Mouse (Mus musculus): ENCODE data around the gene Ly6g. TPM values are rescaled to one million over a fixed set of nuclear protein-coding genes. Genes with fewer than 3 reads are reported as not detected.
"Not testable (repeated sequence)": the region's sequence is repeated elsewhere in the genome, so short reads cannot be mapped to it uniquely, and the experiment has no call there.

The Ly6g gene
- total and polyA plus RNA-seq, 3 experiments, result not detected

GRCm38 (mm10) chr15:75116525-75116924, 38.5 kb upstream of the Ly6g start:
- Histone ChIP-seq H3K4me3 (ENCODE audit: control insufficient read depth in 1 of 2, insufficient read depth in 1 of 2, low read depth in 2 of 2, low read length in 2 of 2) (no peak overlapping the region), H3K36me3 (ENCODE audit: control insufficient read depth in 1 of 2, insufficient read depth in 2 of 2, low read length in 2 of 2) (no peaks in the 10 kb centered on the region)
- TF ChIP-seq ZC3H11A (IDR thresholded peaks at IDR 0.05; ENCODE audit: low read depth, low read length) (no peak), CHD1 (IDR thresholded peaks at IDR 0.05; ENCODE audit: low read depth, low read length) (no peak), TCF12 (IDR thresholded peaks at IDR 0.05; ENCODE audit: low read depth, low read length) (no peak)

GRCm38 (mm10) chr15:75117481-75117880, 37.6 kb upstream of the Ly6g start:
- not testable (repeated sequence) for H3K27me3 ChIP-seq (ENCODE audit: control insufficient read depth in 1 of 2, insufficient read depth in 2 of 2, low read length in 2 of 2); H3K4me1 ChIP-seq (ENCODE audit: control insufficient read depth in 1 of 2, insufficient read depth in 2 of 2, low read length in 2 of 2); H3K4me3 ChIP-seq (ENCODE audit: control insufficient read depth in 1 of 2, insufficient read depth in 1 of 2, low read depth in 2 of 2, low read length in 2 of 2); H3K9ac ChIP-seq (ENCODE audit: control insufficient read depth, low read depth, low read length, poor library complexity, severe bottlenecking); H3K36me3 ChIP-seq (ENCODE audit: control insufficient read depth in 1 of 2, insufficient read depth in 2 of 2, low read length in 2 of 2); H3K9me3 ChIP-seq (replicated peaks; ENCODE audit: insufficient read depth, low read length); H3K27ac ChIP-seq (ENCODE audit: control insufficient read depth, low read depth, low read length); H3K79me2 ChIP-seq (ENCODE audit: control insufficient read depth, insufficient read depth, low read length, poor library complexity); DNase-seq (ENCODE audit: low read depth, low spot score)

More at GRCm38 (mm10) chr15:75116525-75116924, 38.5 kb upstream of the Ly6g start:
- H3K27ac ChIP-seq (ENCODE audit: control insufficient read depth, low read depth, low read length), result no peak overlapping the region
- no peak overlapping the region for H3K9ac ChIP-seq (ENCODE audit: control insufficient read depth, low read depth, low read length, poor library complexity, severe bottlenecking)
- no peaks in the 10 kb centered on the region for H3K4me1 ChIP-seq (ENCODE audit: control insufficient read depth in 1 of 2, insufficient read depth in 2 of 2, low read length in 2 of 2)
- no peak for DNase-seq (ENCODE audit: low read depth, low spot score)
- H3K27me3 ChIP-seq (ENCODE audit: control insufficient read depth in 1 of 2, insufficient read depth in 2 of 2, low read length in 2 of 2), result no peaks in the 10 kb centered on the region
- no peaks in the 10 kb centered on the region for H3K9me3 ChIP-seq (replicated peaks; ENCODE audit: insufficient read depth, low read length)
- H3K79me2 ChIP-seq (ENCODE audit: control insufficient read depth, insufficient read depth, low read length, poor library complexity), result no peaks in the 10 kb centered on the region

GRCm38 (mm10) chr15:75118742-75119141, 36.3 kb upstream of the Ly6g start:
- DNase-seq (ENCODE audit: low read depth, low spot score), result peak; percentile 31
- H3K4me1 ChIP-seq (ENCODE audit: control insufficient read depth in 1 of 2, insufficient read depth in 2 of 2, low read length in 2 of 2); H3K27me3 ChIP-seq (ENCODE audit: control insufficient read depth in 1 of 2, insufficient read depth in 2 of 2, low read length in 2 of 2); H3K9me3 ChIP-seq (replicated peaks; ENCODE audit: insufficient read depth, low read length); H3K27ac ChIP-seq (ENCODE audit: control insufficient read depth, low read depth, low read length); H3K36me3 ChIP-seq (ENCODE audit: control insufficient read depth in 1 of 2, insufficient read depth in 2 of 2, low read length in 2 of 2); H3K9ac ChIP-seq (ENCODE audit: control insufficient read depth, low read depth, low read length, poor library complexity, severe bottlenecking); H3K79me2 ChIP-seq (ENCODE audit: control insufficient read depth, insufficient read depth, low read length, poor library complexity); H3K4me3 ChIP-seq (ENCODE audit: control insufficient read depth in 1 of 2, insufficient read depth in 1 of 2, low read depth in 2 of 2, low read length in 2 of 2): not testable (repeated sequence)
- peak; percentile 45 to 65 (median 48) for TF ChIP-seq CTCF (IDR thresholded peaks at IDR 0.05 in 2 of 3, conservative IDR thresholded peaks at IDR 0.05 in 1 of 3; ENCODE audit: control insufficient read depth in 1 of 3, insufficient read depth in 1 of 3, low read depth in 2 of 3, low read length in 3 of 3, poor library complexity in 1 of 3, severe bottlenecking in 1 of 3)

GRCm38 (mm10) chr15:75120066-75120465, 35.0 kb upstream of the Ly6g start:
- H3K27me3 ChIP-seq (ENCODE audit: control insufficient read depth in 1 of 2, insufficient read depth in 2 of 2, low read length in 2 of 2), result no peaks in the 10 kb centered on the region
- peak; percentile 49 for DNase-seq (ENCODE audit: low read depth, low spot score)
- H3K4me3 ChIP-seq (ENCODE audit: control insufficient read depth in 1 of 2, insufficient read depth in 1 of 2, low read depth in 2 of 2, low read length in 2 of 2), result no peak overlapping the region
- no peak overlapping the region for H3K9ac ChIP-seq (ENCODE audit: control insufficient read depth, low read depth, low read length, poor library complexity, severe bottlenecking)
- no peaks in the 10 kb centered on the region for H3K36me3 ChIP-seq (ENCODE audit: control insufficient read depth in 1 of 2, insufficient read depth in 2 of 2, low read length in 2 of 2)
- no peak overlapping the region for H3K27ac ChIP-seq (ENCODE audit: control insufficient read depth, low read depth, low read length)
- no peaks in the 10 kb centered on the region for H3K79me2 ChIP-seq (ENCODE audit: control insufficient read depth, insufficient read depth, low read length, poor library complexity)
- no peaks in the 10 kb centered on the region for H3K4me1 ChIP-seq (ENCODE audit: control insufficient read depth in 1 of 2, insufficient read depth in 2 of 2, low read length in 2 of 2)
- H3K9me3 ChIP-seq (replicated peaks; ENCODE audit: insufficient read depth, low read length), result no peaks in the 10 kb centered on the region
- TF ChIP-seq MYB (IDR thresholded peaks at IDR 0.05; ENCODE audit: low read depth, low read length) (no peak), SIN3A (IDR thresholded peaks at IDR 0.05; ENCODE audit: low read length) (no peak), ZKSCAN1 (IDR thresholded peaks at IDR 0.05; ENCODE audit: low read depth, low read length) (no peak), EP300 (IDR thresholded peaks at IDR 0.05; ENCODE audit: low read depth in 1 of 2, low read length in 2 of 2) (no peak), RAD21 (IDR thresholded peaks at IDR 0.05; ENCODE audit: low read depth, low read length) (peak; percentile 37), USF2 (IDR thresholded peaks at IDR 0.05; ENCODE audit: borderline replicate concordance in 1 of 2, insufficient read depth in 1 of 2, low read depth in 1 of 2, low read length in 2 of 2) (no peak), HCFC1 (IDR thresholded peaks at IDR 0.05; ENCODE audit: low read depth, low read length) (no peak), MAX (IDR thresholded peaks at IDR 0.05; ENCODE audit: low read length) (no peak), USF1 (IDR thresholded peaks at IDR 0.05; ENCODE audit: low read depth, low read length) (peak; percentile 51), E2F4 (IDR thresholded peaks at IDR 0.05; ENCODE audit: borderline replicate concordance, low read depth, low read length) (no peak), ETS1 (IDR thresholded peaks at IDR 0.05; ENCODE audit: low read depth, low read length) (no peak), UBTF (IDR thresholded peaks at IDR 0.05; ENCODE audit: borderline replicate concordance, insufficient read depth, low read depth, low read length) (no peak), KAT2A (conservative IDR thresholded peaks at IDR 0.05; ENCODE audit: low read depth, low read length) (no peak), POLR2AphosphoS2 (IDR thresholded peaks at IDR 0.05; ENCODE audit: low read length) (no peak), CHD2 (IDR thresholded peaks at IDR 0.05; ENCODE audit: low read length) (no peak), ZC3H11A (IDR thresholded peaks at IDR 0.05; ENCODE audit: low read depth, low read length) (no peak), CHD1 (IDR thresholded peaks at IDR 0.05; ENCODE audit: low read depth, low read length) (no peak), MAFK (IDR thresholded peaks at IDR 0.05; ENCODE audit: borderline replicate concordance, low read depth, low read length) (no peak), TCF12 (IDR thresholded peaks at IDR 0.05; ENCODE audit: low read depth, low read length) (no peak), MAZ (IDR thresholded peaks at IDR 0.05; ENCODE audit: low read depth, low read length) (no peak)
